8 mouse cellular contexts compared by ENCODE assay signal in the genomic region with DNA sequence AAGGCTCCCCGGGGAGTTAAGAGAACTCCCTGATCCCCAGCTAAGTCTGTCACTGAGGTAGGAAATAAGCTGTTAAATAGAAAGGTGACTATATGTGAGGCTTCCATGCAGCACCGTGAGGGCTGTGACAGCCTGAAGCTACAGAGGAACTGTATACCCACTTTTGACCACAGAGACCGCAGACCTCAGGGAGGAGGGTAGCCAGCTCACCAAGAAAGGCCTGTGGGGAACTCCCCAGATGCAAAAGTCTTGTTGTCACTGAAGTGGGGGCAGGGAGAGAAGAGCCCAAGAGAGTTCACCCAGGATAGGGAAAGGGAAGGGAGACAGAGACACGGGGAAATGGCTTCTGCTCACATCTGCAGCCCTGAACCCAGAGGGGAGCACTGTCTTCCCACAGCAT. TPM values are rescaled to one million over a fixed set of nuclear protein-coding genes. Genes with fewer than 3 reads are reported as not detected.
A peak's percentile ranks its signal among the peaks of the same experiment; 100 is the strongest.
DNase-seq lines count a peak whose midpoint lies in the region; ATAC-seq lines count a peak whose summit lies in the region.
"Had no signal": no experiment of that assay in that cellular context is flagged by ENCODE, and none has a peak within 500 bp of the region (broad histone marks: within the 10 kb centered on the region; RNA-seq: fewer than 3 reads in every experiment).

No protein-coding gene starts in this region.

- peak; percentile 90 for DNase-seq in 416B (ENCODE audit: low read depth)
- DNase-seq in B cell, adult 2 months, result peak; percentile 79 to 82
- peak; percentile 37 to 41 for DNase-seq in spleen, postnatal 14 days (ENCODE audit: low spot score in 2 of 2)
- no peak for DNase-seq in left cerebral cortex, adult 18-20 months (ENCODE audit: low spot score in 2 of 2)
- no peak for DNase-seq in yolk sac, embryonic 10.5 days (ENCODE audit: low spot score)
- no peak for DNase-seq in cerebellum, adult 11 months
- DNase-seq: gastrocnemius, adult 2 months had no signal

- ATAC-seq in inflammation-experienced regulatory T-cells, adult 6 months, result peak; percentile 68

RNA-seq across cellular contexts. Expression of gene Slc6a4, which starts 5.5 kb away (rescaled TPM):
- polyA plus RNA-seq in inflammation-experienced regulatory T-cells, adult 6 months (2017; shearing (Covaris generic)), result not detected
- total RNA-seq in left cerebral cortex, adult 18-20 months (2021), result not detected

Comparison
In these comparisons a context has a peak if more than half of its experiments do, and no peak if none do; other contexts are left out.
1. DNase-seq: peak in 416B (single experiment), B cell, adult 2 months (2 of 2) and spleen, postnatal 14 days (2 of 2); none in left cerebral cortex, adult 18-20 months (0 of 2), yolk sac, embryonic 10.5 days (single experiment) and cerebellum, adult 11 months (single experiment).